Mouse (Mus musculus): ENCODE data around the gene Tnfsf12. TPM values are rescaled to one million over a fixed set of nuclear protein-coding genes. Genes with fewer than 3 reads are reported as not detected.
A peak's percentile ranks its signal among the peaks of the same experiment; 100 is the strongest.

The Tnfsf12 gene
- total and polyA plus RNA-seq, 2 experiments from 2014 or later, result 4.5 to 6.2 TPM

- Histone ChIP-seq H3K4me1 (ENCODE audit: insufficient read depth, low read length) (peaks cover 11% of the 10 kb centered on the region), H3K9ac (replicated peaks; ENCODE audit: low read length, poor library complexity, severe bottlenecking) (no peak overlapping the region)
Measured at GRCm38 (mm10) chr11:69684128-69684745, 11.4 kb downstream of the Tnfsf12 start.

GRCm38 (mm10) chr11:69683576-69683975 is 12.1 kb downstream of the Tnfsf12 start:
- H3K36me3 ChIP-seq (ENCODE audit: insufficient read depth, low read length), result 0 out of 2 replicates have a peak, but pooled peaks cover 7% of the 10 kb centered on the region
- DNase-seq (ENCODE audit: low spot score) (no peak), ATAC-seq (ENCODE audit: low FRiP score) (no peak)
- H3K4me1 ChIP-seq (ENCODE audit: insufficient read depth, low read length), result peaks cover 11% of the 10 kb centered on the region
- no peaks in the 10 kb centered on the region for H3K9me3 ChIP-seq (ENCODE audit: low read length)
- H3K9ac ChIP-seq (replicated peaks; ENCODE audit: low read length, poor library complexity, severe bottlenecking), result no peak overlapping the region
- no peak overlapping the region; the same call in 1 of the 2 replicates for H3K4me3 ChIP-seq (ENCODE audit: low read depth, low read length)
- no peak for TF ChIP-seq CTCF (IDR thresholded peaks at IDR 0.05)
- 81% methylated on average over 7 of the region's 7 CpGs for WGBS
- no peaks in the 10 kb centered on the region for H3K27me3 ChIP-seq (ENCODE audit: insufficient read depth, low read length)
- peak overlapping the region; percentile 83 for H3K27ac ChIP-seq (ENCODE audit: low read depth, low read length)
- peak overlapping the region; percentile 55; the same call in 1 of the 2 replicates for H3K4me2 ChIP-seq (ENCODE audit: low read depth, low read length, poor library complexity, severe bottlenecking)

More at GRCm38 (mm10) chr11:69684128-69684745, 11.4 kb downstream of the Tnfsf12 start:
- no peaks in the 10 kb centered on the region for H3K27me3 ChIP-seq (ENCODE audit: insufficient read depth, low read length)
- H3K9me3 ChIP-seq (ENCODE audit: low read length), result no peaks in the 10 kb centered on the region
- TF ChIP-seq CTCF (IDR thresholded peaks at IDR 0.05), result no peak
- no peak for DNase-seq (ENCODE audit: low spot score)
- peak overlapping the region; percentile 32; the same call in 1 of the 2 replicates for H3K27ac ChIP-seq (ENCODE audit: low read depth, low read length)
- 0 out of 2 replicates have a peak, but pooled peaks cover 2% of the 10 kb centered on the region for H3K36me3 ChIP-seq (ENCODE audit: insufficient read depth, low read length)
- ATAC-seq (ENCODE audit: low FRiP score), result no peak
- H3K4me3 ChIP-seq (ENCODE audit: low read depth, low read length), result no peak overlapping the region
- H3K4me2 ChIP-seq (ENCODE audit: low read depth, low read length, poor library complexity, severe bottlenecking), result no peak overlapping the region
- WGBS, result 82% methylated on average over 12 of the region's 12 CpGs

GRCm38 (mm10) chr11:69682840-69683533 is 12.7 kb downstream of the Tnfsf12 start:
- peak; percentile 50; the same call in 1 of the 2 replicates for ATAC-seq (ENCODE audit: low FRiP score)
- DNase-seq (ENCODE audit: low spot score), result peak; percentile 95
- WGBS, result 9% methylated on average over 12 of the region's 12 CpGs
- H3K9ac ChIP-seq (replicated peaks; ENCODE audit: low read length, poor library complexity, severe bottlenecking), result peak overlapping the region; percentile 54; the same call in 1 of the 2 replicates
- H3K4me3 ChIP-seq (ENCODE audit: low read depth, low read length), result peak overlapping the region; percentile 25
- peak overlapping the region; percentile 83 for H3K27ac ChIP-seq (ENCODE audit: low read depth, low read length)
- H3K4me1 ChIP-seq (ENCODE audit: insufficient read depth, low read length), result peaks cover 11% of the 10 kb centered on the region
- peak; percentile 96 for TF ChIP-seq CTCF (IDR thresholded peaks at IDR 0.05)
- H3K4me2 ChIP-seq (ENCODE audit: low read depth, low read length, poor library complexity, severe bottlenecking), result peak overlapping the region; percentile 91
- H3K9me3 ChIP-seq (ENCODE audit: low read length), result no peaks in the 10 kb centered on the region
- H3K36me3 ChIP-seq (ENCODE audit: insufficient read depth, low read length), result 0 out of 2 replicates have a peak, but pooled peaks cover 7% of the 10 kb centered on the region
- H3K27me3 ChIP-seq (ENCODE audit: insufficient read depth, low read length), result no peaks in the 10 kb centered on the region

GRCm38 (mm10) chr11:69682209-69682839 is 13.3 kb downstream of the Tnfsf12 start:
- Histone ChIP-seq H3K36me3 (ENCODE audit: insufficient read depth, low read length) (0 out of 2 replicates have a peak, but pooled peaks cover 7% of the 10 kb centered on the region), H3K27me3 (ENCODE audit: insufficient read depth, low read length) (no peaks in the 10 kb centered on the region), H3K4me3 (ENCODE audit: low read depth, low read length) (peak overlapping the region; percentile 75), H3K9me3 (ENCODE audit: low read length) (no peaks in the 10 kb centered on the region), H3K4me2 (ENCODE audit: low read depth, low read length, poor library complexity, severe bottlenecking) (peak overlapping the region; percentile 91), H3K4me1 (ENCODE audit: insufficient read depth, low read length) (peaks cover 11% of the 10 kb centered on the region), H3K9ac (replicated peaks; ENCODE audit: low read length, poor library complexity, severe bottlenecking) (peak overlapping the region; percentile 86), H3K27ac (ENCODE audit: low read depth, low read length) (peak overlapping the region; percentile 83)
- no peak for ATAC-seq (ENCODE audit: low FRiP score)
- TF ChIP-seq CTCF (IDR thresholded peaks at IDR 0.05), result no peak
- 26% methylated on average over 24 of the region's 24 CpGs for WGBS
- DNase-seq (ENCODE audit: low spot score), result no peak

- TF ChIP-seq CTCF (IDR thresholded peaks at IDR 0.05), result no peak
Measured at GRCm38 (mm10) chr11:69681314-69682208, 14.1 kb downstream of the Tnfsf12 start, which contains the start of gene Senp3. Gene Senp3, minus strand, starts transcription at chr11:69682084.

More at GRCm38 (mm10) chr11:69681314-69682208, 14.1 kb downstream of the Tnfsf12 start, which contains the start of gene Senp3:
- peak within 1 kb of the TSS; percentile 75 for H3K4me3 ChIP-seq (ENCODE audit: low read depth, low read length)
- peak within 1 kb of the TSS; percentile 86 for H3K9ac ChIP-seq (replicated peaks; ENCODE audit: low read length, poor library complexity, severe bottlenecking)
- H3K9me3 ChIP-seq (ENCODE audit: low read length), result no peaks in the 10 kb centered on the region
- peaks cover 12% of the 10 kb centered on the region; the same call in 1 of the 2 replicates for H3K36me3 ChIP-seq (ENCODE audit: insufficient read depth, low read length)
- H3K27ac ChIP-seq (ENCODE audit: low read depth, low read length), result peak within 1 kb of the TSS; percentile 83
- no peaks in the 10 kb centered on the region for H3K27me3 ChIP-seq (ENCODE audit: insufficient read depth, low read length)
- peak; percentile 98 for DNase-seq (ENCODE audit: low spot score)
- WGBS, result under 1% methylated on average over 68 of the region's 80 CpGs
- peaks cover 11% of the 10 kb centered on the region for H3K4me1 ChIP-seq (ENCODE audit: insufficient read depth, low read length)
- peak within 1 kb of the TSS; percentile 91 for H3K4me2 ChIP-seq (ENCODE audit: low read depth, low read length, poor library complexity, severe bottlenecking)
- ATAC-seq (ENCODE audit: low FRiP score), result peak; percentile 95

All from midbrain, postnatal 0 days (tissue).